Mouse (Mus musculus) kidney, embryonic 16.5 days (tissue): ENCODE measurements around the gene Rdh1. TPM values are rescaled to one million over a fixed set of nuclear protein-coding genes. Genes with fewer than 3 reads are reported as not detected.

Source experiments
- ATAC-seq: fragments of 200-750 bp; cut with Nextera tagmentation; 2 replicates; pipeline ENCODE4 v1.8.0; 2017; ENCODE audit warnings: moderate TSS enrichment; ENCODE audit not compliant: low FRiP score, low TSS enrichment
- H3K27ac ChIP-seq: fragments of 300-500 bp; sonication (generic); 2 replicates; pipeline ENCODE4 v1.5.1; 2014; ENCODE audit warnings: low read length
- H3K27me3 ChIP-seq: fragments of 300-500 bp; sonication (generic); 2 replicates; pipeline ENCODE4 v1.6.1; 2014; ENCODE audit warnings: low read length, control low read depth, mixed read lengths; ENCODE audit not compliant: insufficient read depth
- H3K36me3 ChIP-seq: fragments of 300-500 bp; sonication (generic); 2 replicates; pipeline ENCODE4 v1.6.1; 2014; ENCODE audit warnings: low read length, control low read depth, mixed read lengths; ENCODE audit not compliant: insufficient read depth
- H3K4me1 ChIP-seq: fragments of 300-500 bp; sonication (generic); 2 replicates; pipeline ENCODE4 v1.6.1; 2014; ENCODE audit warnings: low read length, control low read depth, mixed read lengths; ENCODE audit not compliant: insufficient read depth
- H3K4me2 ChIP-seq: fragments of 300-500 bp; sonication (generic); replicated peaks from 2 replicates; pipeline ENCODE4 v1.6.1; 2014; ENCODE audit warnings: low read depth, low read length
- H3K4me3 ChIP-seq: fragments of 300-500 bp; sonication (generic); 2 replicates; pipeline ENCODE4 v1.5.1; 2014; ENCODE audit warnings: mild to moderate bottlenecking, low read length
- H3K9ac ChIP-seq: fragments of 300-500 bp; sonication (generic); replicated peaks from 2 replicates; pipeline ENCODE4 v1.6.1; 2014; ENCODE audit warnings: low read length
- H3K9me3 ChIP-seq: fragments of 300-500 bp; sonication (generic); 2 replicates; pipeline ENCODE4 v1.6.1; 2016; ENCODE audit warnings: low read length, control low read depth
- WGBS: fragments of 180-500 bp; shearing (Covaris S2); extraction: QIAGEN DNeasy Blood & Tissue Kit; methylation state at CpG from one replicate; pipeline ENCODE4 v1.1.7; 2014; 5-methylcytosine and 5-hydroxymethylcytosine counted together
- polyA plus RNA-seq: library from polyadenylated mRNA; unstranded; fragments of >200 nt; fragmentation: Nextera tagmentation; extraction: Ambion mirVana; gene quantifications from 2 replicates; pipeline ENCODE4 v1.2.1, GENCODE M21; 2015

Gene Rdh1
- polyA plus RNA-seq, result 0.22 and 0.23 TPM in 2 replicates

GRCm38 (mm10) chr10:127759181-127760110 lies at the start of gene Rdh1, which contains the start of gene Rdh16f1:
TSS of gene Rdh1 (plus strand) at chr10:127759721.
TSS of gene Rdh16f1 (plus strand) at chr10:127759787.
- no peaks in the 10 kb centered on the region for H3K9me3 ChIP-seq
- H3K4me3 ChIP-seq, result no peak within 1 kb of the TSS
- no peak within 1 kb of the TSS for H3K4me2 ChIP-seq
- H3K27ac ChIP-seq, result no peak within 1 kb of the TSS
- H3K27me3 ChIP-seq, result no peaks in the 10 kb centered on the region
- 56% methylated on average over 9 of the region's 9 CpGs for WGBS
- H3K4me1 ChIP-seq, result peaks cover 17% of the 10 kb centered on the region
- no peak for ATAC-seq
- H3K36me3 ChIP-seq, result no peaks in the 10 kb centered on the region
- no peak within 1 kb of the TSS for H3K9ac ChIP-seq

GRCm38 (mm10) chr10:127710331-127710730 lies 49.2 kb upstream of the Rdh1 start:
- H3K4me1 ChIP-seq, result peaks cover 12% of the 10 kb centered on the region; the same call in 1 of the 2 replicates
- no peak overlapping the region for H3K27ac ChIP-seq
- no peak overlapping the region for H3K4me2 ChIP-seq
- ATAC-seq, result no peak
- WGBS, result 45% methylated on average over 13 of the region's 13 CpGs
- H3K36me3 ChIP-seq, result no peaks in the 10 kb centered on the region
- no peaks in the 10 kb centered on the region for H3K9me3 ChIP-seq
- no peaks in the 10 kb centered on the region for H3K27me3 ChIP-seq
- no peak overlapping the region for H3K4me3 ChIP-seq
- H3K9ac ChIP-seq, result no peak overlapping the region

GRCm38 (mm10) chr10:127712736-127713135 lies 46.8 kb upstream of the Rdh1 start:
- Histone ChIP-seq H3K27me3 (no peaks in the 10 kb centered on the region), H3K27ac (no peak overlapping the region), H3K9me3 (no peaks in the 10 kb centered on the region), H3K4me1 (peaks cover 12% of the 10 kb centered on the region; the same call in 1 of the 2 replicates), H3K4me2 (no peak overlapping the region), H3K36me3 (no peaks in the 10 kb centered on the region), H3K9ac (no peak overlapping the region), H3K4me3 (no peak overlapping the region)
- no peak for ATAC-seq
- 79% methylated on average over 6 of the region's 6 CpGs for WGBS

GRCm38 (mm10) chr10:127721671-127722418 lies 37.7 kb upstream of the Rdh1 start:
- Histone ChIP-seq H3K27ac (peak overlapping the region; percentile 86), H3K9ac (peak overlapping the region; percentile 60), H3K4me2 (peak overlapping the region; percentile 52), H3K4me3 (peak overlapping the region; percentile 24), H3K9me3 (no peaks in the 10 kb centered on the region), H3K4me1 (peaks cover 22% of the 10 kb centered on the region), H3K36me3 (no peaks in the 10 kb centered on the region), H3K27me3 (0 out of 2 replicates have a peak, but pooled peaks cover 14% of the 10 kb centered on the region)
- peak; percentile 69 for ATAC-seq
- WGBS, result 5% methylated on average over 20 of the region's 20 CpGs

GRCm38 (mm10) chr10:127724178-127724577 lies 35.3 kb upstream of the Rdh1 start, which contains the start of gene Tac2:
TSS of gene Tac2 (plus strand) at chr10:127724478.
- no peaks in the 10 kb centered on the region for H3K9me3 ChIP-seq
- no peaks in the 10 kb centered on the region for H3K36me3 ChIP-seq
- no peak within 1 kb of the TSS for H3K27ac ChIP-seq
- no peak for ATAC-seq
- H3K9ac ChIP-seq, result no peak within 1 kb of the TSS
- peaks cover 20% of the 10 kb centered on the region for H3K4me1 ChIP-seq
- 86% methylated on average over 3 of the region's 3 CpGs for WGBS
- no peak within 1 kb of the TSS for H3K4me3 ChIP-seq
- 0 out of 2 replicates have a peak, but pooled peaks cover 14% of the 10 kb centered on the region for H3K27me3 ChIP-seq
- no peak within 1 kb of the TSS for H3K4me2 ChIP-seq

GRCm38 (mm10) chr10:127725136-127725535 lies 34.4 kb upstream of the Rdh1 start:
- Histone ChIP-seq H3K36me3 (no peaks in the 10 kb centered on the region), H3K27me3 (0 out of 2 replicates have a peak, but pooled peaks cover 14% of the 10 kb centered on the region), H3K4me2 (no peak overlapping the region), H3K9me3 (no peaks in the 10 kb centered on the region), H3K9ac (no peak overlapping the region), H3K27ac (no peak overlapping the region), H3K4me1 (peaks cover 20% of the 10 kb centered on the region), H3K4me3 (no peak overlapping the region)
- no peak for ATAC-seq
- 63% methylated on average over 4 of the region's 4 CpGs for WGBS

GRCm38 (mm10) chr10:127728437-127728836 lies 31.1 kb upstream of the Rdh1 start:
- Histone ChIP-seq H3K27ac (no peak overlapping the region), H3K4me1 (no peaks in the 10 kb centered on the region), H3K9me3 (no peaks in the 10 kb centered on the region), H3K27me3 (no peaks in the 10 kb centered on the region), H3K4me2 (no peak overlapping the region), H3K36me3 (no peaks in the 10 kb centered on the region), H3K9ac (no peak overlapping the region), H3K4me3 (no peak overlapping the region)
- 78% methylated on average over 8 of the region's 8 CpGs for WGBS
- no peak for ATAC-seq

- Histone ChIP-seq H3K9me3 (no peaks in the 10 kb centered on the region), H3K27ac (no peak overlapping the region), H3K4me2 (no peak overlapping the region), H3K36me3 (no peaks in the 10 kb centered on the region), H3K4me1 (no peaks in the 10 kb centered on the region), H3K4me3 (no peak overlapping the region), H3K27me3 (no peaks in the 10 kb centered on the region), H3K9ac (no peak overlapping the region)
- 63% methylated on average over 11 of the region's 11 CpGs for WGBS
- no peak for ATAC-seq
These were observed 29.1 kb upstream of the Rdh1 start for GRCm38 (mm10) chr10:127730285-127730932.

GRCm38 (mm10) chr10:127730933-127731310 lies 28.6 kb upstream of the Rdh1 start:
- no peak overlapping the region for H3K4me3 ChIP-seq
- H3K9me3 ChIP-seq, result no peaks in the 10 kb centered on the region
- no peaks in the 10 kb centered on the region for H3K4me1 ChIP-seq
- no peaks in the 10 kb centered on the region for H3K36me3 ChIP-seq
- ATAC-seq, result no peak
- no peak overlapping the region for H3K27ac ChIP-seq
- WGBS, result 29% methylated on average over 9 of the region's 9 CpGs
- H3K4me2 ChIP-seq, result no peak overlapping the region
- no peaks in the 10 kb centered on the region for H3K27me3 ChIP-seq
- no peak overlapping the region for H3K9ac ChIP-seq
